Mouse (Mus musculus) embryonic facial prominence, embryonic 12.5 days (tissue): ENCODE measurements around the gene Pitpnb. TPM values are rescaled to one million over a fixed set of nuclear protein-coding genes. Genes with fewer than 3 reads are reported as not detected.
A peak's percentile ranks its signal among the peaks of the same experiment; 100 is the strongest.

ENCODE experiments used
- ATAC-seq: fragments of 200-750 bp; cut with Nextera tagmentation; 2 replicates; pipeline ENCODE4 v1.8.0; 2017; ENCODE audit not compliant: insufficient number of reproducible peaks, insufficient read depth, low FRiP score, low TSS enrichment
- H3K27ac ChIP-seq: fragments of 300-500 bp; sonication (generic); 2 replicates; pipeline ENCODE4 v1.5.1; 2016; ENCODE audit warnings: mild to moderate bottlenecking
- H3K27me3 ChIP-seq: fragments of 300-500 bp; sonication (generic); 2 replicates; pipeline ENCODE4 v1.6.1; 2016; ENCODE audit warnings: mild to moderate bottlenecking, moderate library complexity
- H3K36me3 ChIP-seq: fragments of 300-500 bp; sonication (generic); 2 replicates; pipeline ENCODE4 v1.6.1; 2016; ENCODE audit warnings: mild to moderate bottlenecking
- H3K4me1 ChIP-seq: fragments of 300-500 bp; sonication (generic); 2 replicates; pipeline ENCODE4 v1.6.1; 2016
- H3K4me2 ChIP-seq: fragments of 300-500 bp; sonication (generic); replicated peaks from 2 replicates; pipeline ENCODE4 v1.6.1; 2016; ENCODE audit warnings: mild to moderate bottlenecking, moderate library complexity
- H3K4me3 ChIP-seq: fragments of 300-500 bp; sonication (generic); 2 replicates; pipeline ENCODE4 v1.5.1; 2016; ENCODE audit warnings: mild to moderate bottlenecking
- H3K9ac ChIP-seq: fragments of 300-500 bp; sonication (generic); 2 replicates; pipeline ENCODE4 v1.6.1; 2016; ENCODE audit warnings: mild to moderate bottlenecking, moderate library complexity
- H3K9me3 ChIP-seq: fragments of 300-500 bp; sonication (generic); 2 replicates; pipeline ENCODE4 v1.6.1; 2016; ENCODE audit warnings: mild to moderate bottlenecking, moderate library complexity
- WGBS: fragments of 180-500 bp; shearing (Covaris S2); methylation state at CpG from one replicate; pipeline ENCODE4 v1.1.7; 2016; 5-methylcytosine and 5-hydroxymethylcytosine counted together
- polyA plus RNA-seq: library from polyadenylated mRNA; unstranded; fragments of >200 nt; fragmentation: Nextera tagmentation; extraction: Ambion mirVana; gene quantifications from 2 replicates; pipeline ENCODE4 v1.2.1, GENCODE M21; 2016

Gene Pitpnb
- polyA plus RNA-seq: 113 and 116 TPM in 2 replicates

DNA sequence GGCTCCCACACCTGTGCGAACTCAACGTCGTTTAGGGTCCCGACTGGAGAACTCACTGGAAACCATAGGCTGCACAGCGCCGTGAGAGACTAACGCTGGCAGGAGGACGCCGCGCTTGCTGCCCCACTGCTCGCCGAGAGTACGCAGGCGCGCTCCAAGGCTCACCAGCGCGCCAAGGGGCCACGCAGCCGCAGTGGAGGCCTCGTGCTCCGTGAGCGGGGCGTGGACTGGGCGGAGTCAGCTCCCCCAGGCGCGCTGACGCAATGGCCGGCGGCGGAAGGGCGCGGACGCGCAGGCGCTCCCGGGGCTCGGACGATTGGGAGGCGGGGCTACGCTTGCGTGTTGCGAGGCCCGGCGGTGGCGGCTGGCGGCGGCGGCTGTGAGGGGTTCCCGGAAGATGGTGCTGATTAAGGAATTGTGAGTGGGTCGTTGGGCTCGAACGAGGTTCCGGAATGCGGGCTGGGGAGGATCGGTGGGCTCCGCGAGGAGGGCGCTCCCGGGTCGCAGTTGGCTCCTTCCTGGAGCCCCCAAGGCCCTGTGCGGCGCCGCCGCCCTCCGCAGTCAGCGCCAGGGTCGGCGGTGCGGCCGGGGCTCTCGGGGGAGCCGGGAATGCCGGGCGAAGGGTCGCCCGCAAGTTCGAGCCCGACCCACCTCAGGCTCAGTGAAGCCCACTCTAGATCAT lies at the start of gene Pitpnb:
TSS of gene Pitpnb (plus strand) at position 347 of the 682 bp plus-strand sequence.
- Histone ChIP-seq H3K27me3 (no peaks in the 10 kb centered on the region), H3K27ac (peak within 1 kb of the TSS; percentile 89), H3K4me1 (peaks cover 13% of the 10 kb centered on the region), H3K36me3 (0 out of 2 replicates have a peak, but pooled peaks cover 11% of the 10 kb centered on the region), H3K4me3 (peak within 1 kb of the TSS; percentile 97), H3K4me2 (peak within 1 kb of the TSS; percentile 77), H3K9ac (peak within 1 kb of the TSS; percentile 92), H3K9me3 (no peaks in the 10 kb centered on the region)
- ATAC-seq: peak; percentile 97
- WGBS: under 1% methylated on average over 72 of the region's 78 CpGs

GRCm38 (mm10) chr5:111284420-111285175 lies 46.0 kb upstream of the Pitpnb start:
- H3K36me3 ChIP-seq: peaks cover 84% of the 10 kb centered on the region

GRCm38 (mm10) chr5:111287571-111287970 lies 43.0 kb upstream of the Pitpnb start:
- peaks cover 58% of the 10 kb centered on the region for H3K36me3 ChIP-seq
- WGBS: 63% methylated on average over 5 of the region's 5 CpGs

More at GRCm38 (mm10) chr5:111284420-111285175, 46.0 kb upstream of the Pitpnb start:
- H3K9me3 ChIP-seq: no peaks in the 10 kb centered on the region
- no peaks in the 10 kb centered on the region for H3K4me1 ChIP-seq
- no peaks in the 10 kb centered on the region for H3K27me3 ChIP-seq
- ATAC-seq: no peak
- 84% methylated on average over 19 of the region's 19 CpGs for WGBS
- H3K9ac ChIP-seq: no peak overlapping the region
- H3K4me2 ChIP-seq: no peak overlapping the region
- H3K4me3 ChIP-seq: no peak overlapping the region
- H3K27ac ChIP-seq: no peak overlapping the region

GRCm38 (mm10) chr5:111288486-111288885 lies 42.1 kb upstream of the Pitpnb start:
- Histone ChIP-seq H3K4me2 (no peak overlapping the region), H3K27ac (no peak overlapping the region), H3K4me3 (no peak overlapping the region), H3K9ac (no peak overlapping the region), H3K27me3 (no peaks in the 10 kb centered on the region), H3K9me3 (no peaks in the 10 kb centered on the region), H3K4me1 (no peaks in the 10 kb centered on the region; the same call in 1 of the 2 replicates), H3K36me3 (peaks cover 49% of the 10 kb centered on the region)
- WGBS: 88% methylated on average over 11 of the region's 11 CpGs
- no peak for ATAC-seq

More at GRCm38 (mm10) chr5:111287571-111287970, 43.0 kb upstream of the Pitpnb start:
- no peak overlapping the region for H3K4me2 ChIP-seq
- H3K4me1 ChIP-seq: no peaks in the 10 kb centered on the region; the same call in 1 of the 2 replicates
- no peak for ATAC-seq
- no peak overlapping the region for H3K9ac ChIP-seq
- H3K27ac ChIP-seq: no peak overlapping the region
- no peaks in the 10 kb centered on the region for H3K9me3 ChIP-seq
- H3K4me3 ChIP-seq: no peak overlapping the region
- H3K27me3 ChIP-seq: no peaks in the 10 kb centered on the region

- no peaks in the 10 kb centered on the region; the same call in 1 of the 2 replicates for H3K4me1 ChIP-seq
- H3K9ac ChIP-seq: no peak overlapping the region
- no peak overlapping the region for H3K27ac ChIP-seq
- no peak for ATAC-seq
- H3K9me3 ChIP-seq: no peaks in the 10 kb centered on the region
- H3K36me3 ChIP-seq: peaks cover 33% of the 10 kb centered on the region
- no peaks in the 10 kb centered on the region for H3K27me3 ChIP-seq
- no peak overlapping the region for H3K4me2 ChIP-seq
- H3K4me3 ChIP-seq: no peak overlapping the region
- WGBS: 87% methylated on average over 11 of the region's 11 CpGs
These were observed 40.5 kb upstream of the Pitpnb start for GRCm38 (mm10) chr5:111290071-111290470.

DNA sequence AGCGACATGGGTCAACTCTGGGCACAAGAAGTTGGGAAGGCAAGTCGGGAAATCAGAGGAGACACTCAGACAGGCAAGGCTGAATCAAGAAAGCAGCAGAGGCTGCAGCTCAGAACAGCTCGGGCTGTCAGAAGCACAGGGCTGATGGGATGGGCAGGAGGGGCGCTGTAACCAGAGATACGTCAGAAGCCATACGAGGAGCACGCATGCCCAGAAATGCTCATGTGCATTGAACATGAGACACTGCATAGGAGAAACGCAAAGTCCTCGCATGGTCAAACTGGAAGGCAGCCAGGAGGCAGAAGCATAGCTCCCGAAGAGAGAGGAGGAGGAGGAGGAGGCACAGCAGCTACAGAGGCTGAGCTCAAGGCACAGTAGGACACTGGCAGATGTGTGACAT lies 38.9 kb upstream of the Pitpnb start:
- WGBS: 46% methylated on average over 10 of the region's 10 CpGs
- H3K4me1 ChIP-seq: no peaks in the 10 kb centered on the region; the same call in 1 of the 2 replicates
- H3K27me3 ChIP-seq: no peaks in the 10 kb centered on the region
- no peaks in the 10 kb centered on the region for H3K9me3 ChIP-seq
- no peak overlapping the region for H3K4me3 ChIP-seq
- H3K36me3 ChIP-seq: peaks cover 17% of the 10 kb centered on the region
- ATAC-seq: 0 out of 2 replicates have a peak, but pooled peaks have one; percentile 74
- no peak overlapping the region for H3K27ac ChIP-seq
- H3K4me2 ChIP-seq: peak overlapping the region; percentile 16; the same call in 1 of the 2 replicates
- 0 out of 2 replicates have a peak overlapping the region, but pooled peaks have one; percentile 24 for H3K9ac ChIP-seq

- 65% methylated on average over 5 of the region's 5 CpGs for WGBS
- Histone ChIP-seq H3K4me2 (no peak overlapping the region), H3K36me3 (no peaks in the 10 kb centered on the region), H3K9ac (no peak overlapping the region), H3K27me3 (no peaks in the 10 kb centered on the region), H3K27ac (no peak overlapping the region), H3K9me3 (no peaks in the 10 kb centered on the region), H3K4me3 (no peak overlapping the region), H3K4me1 (0 out of 2 replicates have a peak, but pooled peaks cover 4% of the 10 kb centered on the region)
- ATAC-seq: no peak
These were observed 32.8 kb upstream of the Pitpnb start for GRCm38 (mm10) chr5:111297801-111298200.

DNA sequence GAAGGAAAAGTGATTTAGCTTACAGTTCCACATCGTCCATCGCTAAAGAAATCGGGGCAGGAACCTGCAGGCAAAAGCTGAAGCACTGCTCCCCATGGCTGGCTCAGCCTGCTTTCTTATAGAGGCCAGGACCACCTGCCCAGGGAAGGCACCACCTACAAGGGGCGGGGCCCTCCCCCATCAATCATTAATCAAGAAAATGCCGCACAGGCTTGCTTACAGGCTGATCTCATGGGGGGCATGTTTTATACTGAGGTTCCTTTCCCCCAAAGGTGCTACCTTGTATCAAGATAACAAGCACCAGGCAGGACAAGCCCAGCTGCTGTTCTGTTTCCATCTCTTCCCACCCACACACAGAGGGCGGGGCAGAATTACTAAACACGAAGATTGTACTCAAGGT lies 31.9 kb upstream of the Pitpnb start:
- ATAC-seq: no peak

DNA sequence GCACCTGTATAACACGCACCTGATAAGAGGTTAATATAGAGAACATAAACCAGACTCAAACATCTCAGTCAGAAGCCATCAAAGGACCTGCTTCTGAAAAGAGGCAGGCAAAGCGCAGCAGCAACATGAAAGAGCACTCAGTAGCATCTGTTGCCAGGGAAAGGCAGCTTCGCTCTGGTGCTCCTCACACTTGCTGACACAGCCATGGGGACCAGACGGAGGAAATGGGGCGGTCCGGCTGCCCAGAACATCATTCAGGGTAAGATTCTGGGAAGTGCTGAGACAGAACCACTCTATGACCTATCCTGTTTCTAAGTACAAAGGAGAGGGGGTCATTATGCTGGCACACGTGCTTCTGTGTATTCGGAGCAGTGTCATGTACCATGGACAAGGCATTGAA lies 29.8 kb upstream of the Pitpnb start:
- Histone ChIP-seq H3K27ac (no peak overlapping the region), H3K27me3 (no peaks in the 10 kb centered on the region), H3K9ac (no peak overlapping the region), H3K4me1 (0 out of 2 replicates have a peak, but pooled peaks cover 4% of the 10 kb centered on the region), H3K4me3 (no peak overlapping the region), H3K4me2 (no peak overlapping the region), H3K36me3 (no peaks in the 10 kb centered on the region), H3K9me3 (0 out of 2 replicates have a peak, but pooled peaks cover 4% of the 10 kb centered on the region)
- no peak for ATAC-seq
- WGBS: 78% methylated on average over 8 of the region's 8 CpGs

More for the DNA sequence above, 31.9 kb upstream of the Pitpnb start:
- Histone ChIP-seq H3K36me3 (no peaks in the 10 kb centered on the region), H3K4me1 (0 out of 2 replicates have a peak, but pooled peaks cover 4% of the 10 kb centered on the region), H3K4me2 (no peak overlapping the region), H3K27me3 (no peaks in the 10 kb centered on the region), H3K27ac (no peak overlapping the region), H3K4me3 (no peak overlapping the region), H3K9me3 (no peaks in the 10 kb centered on the region), H3K9ac (no peak overlapping the region)
- 43% methylated on average over 7 of the region's 7 CpGs for WGBS

- no peak overlapping the region for H3K4me3 ChIP-seq
- WGBS: 66% methylated on average over 7 of the region's 7 CpGs
- ATAC-seq: no peak
These were observed 28.8 kb upstream of the Pitpnb start for GRCm38 (mm10) chr5:111301736-111302135.

DNA sequence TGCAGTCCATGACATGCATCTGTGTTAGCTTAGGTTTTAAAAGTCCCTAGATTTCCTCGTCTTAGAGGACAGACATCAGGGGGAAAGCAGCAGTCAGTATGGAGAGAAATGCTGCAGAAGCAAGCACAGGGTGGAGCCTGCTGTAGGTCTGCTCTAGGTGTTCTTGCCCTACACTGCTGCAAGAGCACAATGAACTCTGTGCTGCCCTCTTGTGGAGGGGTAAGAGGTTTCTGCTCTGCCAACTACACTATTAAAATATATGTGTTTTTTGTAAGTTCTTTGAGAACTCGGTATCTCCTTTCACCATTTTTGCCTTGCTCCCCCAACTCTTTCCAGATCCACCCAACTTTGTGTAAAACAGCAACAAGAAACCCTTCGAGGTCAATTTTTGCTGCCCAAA lies 25.8 kb upstream of the Pitpnb start:
- 86% methylated on average over 3 of the region's 3 CpGs for WGBS
- ATAC-seq: no peak
- Histone ChIP-seq H3K36me3 (no peaks in the 10 kb centered on the region), H3K27me3 (no peaks in the 10 kb centered on the region), H3K4me2 (no peak overlapping the region), H3K4me1 (no peaks in the 10 kb centered on the region), H3K4me3 (no peak overlapping the region), H3K27ac (no peak overlapping the region), H3K9ac (no peak overlapping the region), H3K9me3 (0 out of 2 replicates have a peak, but pooled peaks cover 4% of the 10 kb centered on the region)

More at GRCm38 (mm10) chr5:111301736-111302135, 28.8 kb upstream of the Pitpnb start:
- Histone ChIP-seq H3K27me3 (no peaks in the 10 kb centered on the region), H3K4me2 (no peak overlapping the region), H3K9me3 (0 out of 2 replicates have a peak, but pooled peaks cover 4% of the 10 kb centered on the region), H3K4me1 (0 out of 2 replicates have a peak, but pooled peaks cover 4% of the 10 kb centered on the region), H3K9ac (no peak overlapping the region), H3K27ac (no peak overlapping the region), H3K36me3 (no peaks in the 10 kb centered on the region)
